Comparison of ENCODE assay signal across 16 mouse cellular contexts in genomic region chr17:50731876-50732275, GRCm38 (mm10).
DNase-seq lines count a peak whose midpoint lies in the region; ATAC-seq and TF ChIP-seq lines count a peak whose summit lies in the region.
"Had no signal": no experiment of that assay in that cellular context is flagged by ENCODE, and none has a peak within 500 bp of the region (broad histone marks: within the 10 kb centered on the region; RNA-seq: fewer than 3 reads in every experiment).

No protein-coding gene starts in this region.

- intact Hi-C loops in heart, adult 2 months (cut with DNase I): loop anchor here (5.0 kb wide), 1 partner anchor 50 kb away; no protein-coding TSS in a partner anchor
- intact Hi-C loops in heart, postnatal 10 days (cut with DNase I): no loop called here

- 0 out of 2 replicates have a peak, but pooled peaks have one; percentile 14 for TF ChIP-seq CTCF in heart, adult 2 months (IDR thresholded peaks at IDR 0.05)

- WGBS in heart, adult 2 months: 91% methylated on average over 5 of the region's 5 CpGs
- 95% methylated on average over 5 of the region's 5 CpGs for WGBS in kidney, embryonic 16.5 days

- H3K4me1 ChIP-seq in heart, adult 2 months (ENCODE audit: control insufficient read depth, insufficient read depth, low read length): peaks cover 13% of the 10 kb centered on the region
- H3K4me1 ChIP-seq in kidney, embryonic 16.5 days (ENCODE audit: insufficient read depth, low read length): no peaks in the 10 kb centered on the region
- H3K4me1 ChIP-seq: kidney, embryonic 15.5 days had no signal

- DNase-seq in heart, adult 2 months: no peak
- no peak for DNase-seq in heart, postnatal 10 days
- DNase-seq in CD4-positive, CD25-positive, alpha-beta regulatory T cell, adult 2 months (ENCODE audit: low read depth, low spot score): peak; percentile 71
- DNase-seq in induced T-regulatory cell, adult 2 months (ENCODE audit: low read depth): peak; percentile 64
- peak; percentile 54 for DNase-seq in thymus, postnatal 0 days (ENCODE audit: low spot score)
- DNase-seq in ovary, postnatal 36 days (ENCODE audit: low spot score): no peak
- DNase-seq in heart, postnatal 4 days: no peak
- DNase-seq: cerebellum, adult 11 months; gastrocnemius, postnatal 10 days; layer of hippocampus, adult 9-11 months; lung, postnatal 10 days had no signal

- H3K27me3 ChIP-seq in heart, adult 2 months (ENCODE audit: control insufficient read depth, insufficient read depth, low read length): no peaks in the 10 kb centered on the region
- H3K27me3 ChIP-seq in kidney, embryonic 16.5 days (ENCODE audit: insufficient read depth, low read length): no peaks in the 10 kb centered on the region
- H3K27me3 ChIP-seq: kidney, embryonic 15.5 days; limb, embryonic 15.5 days had no signal

- H3K79me2 ChIP-seq in heart, adult 2 months (replicated peaks; ENCODE audit: control insufficient read depth, insufficient read depth, low read length): no peaks in the 10 kb centered on the region

- ATAC-seq in kidney, embryonic 16.5 days (ENCODE audit: low FRiP score, low TSS enrichment): no peak

- no peak overlapping the region for H3K27ac ChIP-seq in heart, adult 2 months
- no peak overlapping the region for H3K27ac ChIP-seq in kidney, embryonic 16.5 days (ENCODE audit: low read length)
- H3K27ac ChIP-seq: hindbrain, embryonic 14.5 days; kidney, embryonic 15.5 days; limb, embryonic 15.5 days; midbrain, embryonic 10.5 days had no signal

- no peak for TF ChIP-seq EP300 in heart, adult 2 months (IDR thresholded peaks at IDR 0.05; ENCODE audit: insufficient read depth, low read depth, low read length)

- H3K4me2 ChIP-seq in kidney, embryonic 16.5 days (replicated peaks; ENCODE audit: low read depth, low read length): no peak overlapping the region
- H3K4me2 ChIP-seq: hindbrain, embryonic 14.5 days; kidney, embryonic 15.5 days; limb, embryonic 15.5 days had no signal

- H3K4me3 ChIP-seq in heart, adult 2 months: no peak overlapping the region
- H3K4me3 ChIP-seq in kidney, embryonic 16.5 days (ENCODE audit: low read length): no peak overlapping the region
- H3K4me3 ChIP-seq: kidney, embryonic 15.5 days; limb, embryonic 15.5 days; midbrain, embryonic 10.5 days had no signal

- no peaks in the 10 kb centered on the region for H3K9me3 ChIP-seq in kidney, embryonic 16.5 days (ENCODE audit: low read length)
- H3K9me3 ChIP-seq: kidney, embryonic 15.5 days; limb, embryonic 15.5 days; midbrain, embryonic 10.5 days had no signal

- TF ChIP-seq POLR2A in heart, adult 2 months (IDR thresholded peaks at IDR 0.05; ENCODE audit: insufficient read depth, low read depth, low read length): no peak

- peaks cover 3% of the 10 kb centered on the region for H3K36me3 ChIP-seq in heart, adult 2 months (ENCODE audit: control insufficient read depth, insufficient read depth, low read length)
- peaks cover 11% of the 10 kb centered on the region; the same call in 1 of the 2 replicates for H3K36me3 ChIP-seq in kidney, embryonic 16.5 days (ENCODE audit: insufficient read depth, low read length)
- H3K36me3 ChIP-seq: midbrain, embryonic 10.5 days had no signal

- H3K9ac ChIP-seq in heart, adult 2 months (ENCODE audit: low read depth, low read length): no peak overlapping the region
- H3K9ac ChIP-seq in kidney, embryonic 16.5 days (replicated peaks; ENCODE audit: low read length): no peak overlapping the region
- H3K9ac ChIP-seq: hindbrain, embryonic 14.5 days; kidney, embryonic 15.5 days; limb, embryonic 15.5 days had no signal

Comparison
In these comparisons a context has a peak if more than half of its experiments do, and no peak if none do; other contexts are left out.
1. DNase-seq: peak in CD4-positive, CD25-positive, alpha-beta regulatory T cell, adult 2 months (single experiment), induced T-regulatory cell, adult 2 months (single experiment) and thymus, postnatal 0 days (single experiment); none in heart, adult 2 months (0 of 2), heart, postnatal 10 days (0 of 2), ovary, postnatal 36 days (single experiment) and heart, postnatal 4 days (single experiment).